Mouse (Mus musculus) intestine, embryonic 15.5 days (tissue): ENCODE data around the gene Zc3h10. TPM values are rescaled to one million over a fixed set of nuclear protein-coding genes. Genes with fewer than 3 reads are reported as not detected.
"Not testable (repeated sequence)": the region's sequence is repeated elsewhere in the genome, so short reads cannot be mapped to it uniquely, and the experiment has no call there.

Experiments
- ATAC-seq: fragments of 200-750 bp; cut with Nextera tagmentation; 2 replicates; pipeline ENCODE4 v1.8.0; 2017; ENCODE audit warnings: moderate TSS enrichment, moderate library complexity
- H3K27ac ChIP-seq: fragments of 300-500 bp; sonication (generic); 2 replicates; pipeline ENCODE4 v1.5.1; 2015; ENCODE audit warnings: mild to moderate bottlenecking, inconsistent platforms
- H3K27me3 ChIP-seq: fragments of 300-500 bp; sonication (generic); replicated peaks from 2 replicates; pipeline ENCODE4 v1.6.1; 2015; ENCODE audit warnings: inconsistent platforms
- H3K36me3 ChIP-seq: fragments of 300-500 bp; sonication (generic); 2 replicates; pipeline ENCODE4 v1.6.1; 2015; ENCODE audit warnings: inconsistent platforms
- H3K4me1 ChIP-seq: fragments of 300-500 bp; sonication (generic); replicated peaks from 2 replicates; pipeline ENCODE4 v1.6.1; 2015; ENCODE audit warnings: inconsistent platforms
- H3K4me2 ChIP-seq: fragments of 300-500 bp; sonication (generic); replicated peaks from 2 replicates; pipeline ENCODE4 v1.6.1; 2015; ENCODE audit warnings: mild to moderate bottlenecking, inconsistent platforms
- H3K4me3 ChIP-seq: fragments of 300-500 bp; sonication (generic); replicated peaks from 2 replicates; pipeline ENCODE4 v1.5.1; 2015; ENCODE audit warnings: inconsistent platforms
- H3K9ac ChIP-seq: fragments of 300-500 bp; sonication (generic); 2 replicates; pipeline ENCODE4 v1.6.1; 2015; ENCODE audit warnings: inconsistent platforms
- H3K9me3 ChIP-seq: fragments of 300-500 bp; sonication (generic); 2 replicates; pipeline ENCODE4 v1.6.1; 2016; ENCODE audit warnings: inconsistent platforms
- WGBS: fragments of 180-500 bp; shearing (Covaris S2); methylation state at CpG from one replicate; pipeline ENCODE4 v1.1.7; 2015; 5-methylcytosine and 5-hydroxymethylcytosine counted together
- polyA plus RNA-seq: library from polyadenylated mRNA; unstranded; fragments of >200 nt; fragmentation: Nextera tagmentation; extraction: Ambion mirVana; gene quantifications from 2 replicates; pipeline ENCODE4 v1.2.1, GENCODE M21; 2015

The Zc3h10 gene
- polyA plus RNA-seq, 1 experiment from 2014 or later: 15.2 TPM

DNA sequence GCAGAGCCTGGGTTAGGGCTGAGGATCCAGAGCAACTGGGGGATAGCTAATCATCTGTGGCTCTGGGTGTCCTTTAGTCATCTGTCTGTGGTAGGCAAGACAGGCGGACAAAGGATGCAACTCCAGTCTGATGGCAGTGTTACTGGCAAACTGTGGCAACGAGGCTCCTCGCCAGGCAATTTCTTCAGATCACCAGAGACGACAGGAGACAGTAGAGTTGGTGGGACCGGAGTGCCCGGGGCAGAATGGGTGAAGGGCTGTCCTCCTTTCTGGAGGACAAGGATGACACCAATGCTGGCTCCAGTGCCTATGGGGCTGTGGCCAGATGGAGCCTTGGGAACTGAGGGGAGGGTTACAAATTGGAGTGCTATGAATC is 2.1 kb upstream of the Zc3h10 start:
- not testable (repeated sequence) for H3K36me3 ChIP-seq, H3K4me1 ChIP-seq, H3K4me3 ChIP-seq, H3K27me3 ChIP-seq, H3K27ac ChIP-seq, H3K9me3 ChIP-seq, H3K9ac ChIP-seq, ATAC-seq
- 0 out of 2 replicates have a peak overlapping the region, but pooled peaks have one; percentile 67 for H3K4me2 ChIP-seq
- 62% methylated on average over 6 of the region's 6 CpGs for WGBS

DNA sequence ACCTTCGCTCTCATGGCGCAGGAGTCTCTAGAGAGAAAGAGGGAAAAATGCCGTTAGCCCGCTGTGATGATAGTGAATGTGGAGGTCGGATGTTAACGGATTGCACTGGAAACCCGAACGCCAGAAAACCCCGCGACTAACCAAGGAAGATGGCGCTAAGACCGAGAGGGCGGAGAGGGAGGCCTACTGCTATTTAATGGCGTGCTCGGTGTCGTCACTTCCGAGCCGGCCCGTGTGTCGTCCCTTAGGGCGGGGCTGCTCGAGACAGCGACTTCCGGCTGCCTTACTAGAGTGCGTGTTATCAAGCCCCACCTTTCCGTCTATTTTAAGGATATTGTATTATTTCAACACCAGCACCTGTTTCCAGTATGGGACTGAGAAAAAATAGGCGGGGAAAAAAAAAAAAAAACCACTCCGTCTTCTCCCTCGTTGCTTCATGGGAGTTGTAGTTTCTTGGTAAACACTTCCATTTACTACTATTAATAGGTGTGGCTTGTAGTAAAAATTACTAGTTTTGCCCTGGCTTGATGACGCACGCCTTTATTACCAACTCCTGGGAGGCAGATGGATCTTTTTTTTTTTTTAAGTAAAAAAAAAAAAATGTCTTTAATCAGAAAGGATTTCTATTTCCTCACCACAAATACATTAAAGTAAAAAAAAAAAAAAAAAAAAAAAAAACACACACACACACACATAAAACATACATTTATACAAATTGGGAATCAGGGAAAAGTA is 1.5 kb upstream of the Zc3h10 start, which contains the start of gene Rpl41:
TSS of gene Rpl41 (minus strand) at position 359 of the 735 bp plus-strand sequence.
- no peaks in the 10 kb centered on the region for H3K27me3 ChIP-seq
- WGBS: under 1% methylated on average over 31 of the region's 31 CpGs
- ATAC-seq: peak; percentile 91
- H3K27ac ChIP-seq: peak within 1 kb of the TSS; percentile 95
- H3K4me3 ChIP-seq: peak within 1 kb of the TSS; percentile 74
- H3K4me1 ChIP-seq: peaks cover 5% of the 10 kb centered on the region
- no peaks in the 10 kb centered on the region for H3K9me3 ChIP-seq
- H3K4me2 ChIP-seq: peak within 1 kb of the TSS; percentile 67
- peaks cover 12% of the 10 kb centered on the region for H3K36me3 ChIP-seq
- peak within 1 kb of the TSS; percentile 76 for H3K9ac ChIP-seq

DNA sequence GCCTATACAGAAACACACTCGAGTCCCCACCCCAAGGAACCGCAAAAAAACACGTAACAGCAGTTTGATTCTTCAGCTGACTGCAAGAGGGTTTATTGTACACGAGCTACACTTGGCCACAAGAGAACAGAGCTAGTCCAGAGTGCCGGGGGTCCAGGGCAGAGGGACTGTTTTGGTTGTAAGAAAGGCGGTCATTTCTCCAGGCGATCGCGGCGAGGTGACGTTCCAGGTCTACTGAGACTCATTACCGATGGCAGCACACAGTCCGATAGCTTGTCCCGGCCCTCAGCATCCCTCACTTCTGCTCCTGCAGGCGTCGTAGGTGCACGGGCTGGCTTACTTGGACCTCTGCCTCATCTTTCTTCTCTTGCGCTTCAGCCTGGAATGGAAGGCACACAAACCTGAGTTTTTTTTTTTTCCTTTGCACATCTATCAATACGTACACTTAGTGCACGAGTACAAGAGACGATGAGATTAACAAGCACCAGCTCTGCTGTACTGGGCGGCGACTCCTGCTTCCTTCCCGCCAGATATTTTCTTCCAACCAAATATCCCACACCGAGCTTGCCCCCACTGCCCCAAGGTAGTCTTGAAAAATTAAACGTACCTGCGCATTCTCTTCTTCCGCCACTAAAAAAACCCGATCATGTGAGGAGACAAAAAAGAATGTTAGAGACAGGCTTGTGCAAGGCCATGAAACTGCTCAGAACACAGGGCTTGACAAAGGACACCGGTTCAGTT is 647 bp upstream of the Zc3h10 start:
- not testable (repeated sequence) for H3K27me3 ChIP-seq, H3K4me1 ChIP-seq, ATAC-seq, H3K9me3 ChIP-seq
- H3K36me3 ChIP-seq: peaks cover 20% of the 10 kb centered on the region
- peak overlapping the region; percentile 95 for H3K27ac ChIP-seq
- 3% methylated on average over 30 of the region's 30 CpGs for WGBS
- H3K4me2 ChIP-seq: peak overlapping the region; percentile 67
- H3K9ac ChIP-seq: peak overlapping the region; percentile 76
- H3K4me3 ChIP-seq: peak overlapping the region; percentile 74

DNA sequence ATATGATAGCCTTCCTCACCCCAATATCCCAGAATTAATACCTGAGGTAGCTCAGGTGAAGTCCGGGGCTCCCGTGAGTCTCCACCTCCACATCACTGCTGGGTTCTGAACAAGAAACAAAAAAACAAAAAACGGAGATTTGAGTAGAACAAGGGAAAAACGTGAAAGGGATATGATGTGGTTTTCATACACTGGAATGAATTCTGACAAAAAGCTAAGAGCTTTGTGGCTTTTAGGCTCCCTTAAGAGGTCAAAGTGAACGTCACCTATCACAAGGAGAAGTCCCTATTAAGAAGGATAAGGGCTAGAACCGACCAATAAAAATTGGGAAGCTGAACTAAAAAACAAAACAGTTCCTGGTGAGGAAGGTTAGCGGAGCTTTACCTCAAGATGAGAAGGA is 787 bp downstream of the Zc3h10 start:
- WGBS: 14% methylated on average over 7 of the region's 7 CpGs
- H3K9me3 ChIP-seq: no peaks in the 10 kb centered on the region

DNA sequence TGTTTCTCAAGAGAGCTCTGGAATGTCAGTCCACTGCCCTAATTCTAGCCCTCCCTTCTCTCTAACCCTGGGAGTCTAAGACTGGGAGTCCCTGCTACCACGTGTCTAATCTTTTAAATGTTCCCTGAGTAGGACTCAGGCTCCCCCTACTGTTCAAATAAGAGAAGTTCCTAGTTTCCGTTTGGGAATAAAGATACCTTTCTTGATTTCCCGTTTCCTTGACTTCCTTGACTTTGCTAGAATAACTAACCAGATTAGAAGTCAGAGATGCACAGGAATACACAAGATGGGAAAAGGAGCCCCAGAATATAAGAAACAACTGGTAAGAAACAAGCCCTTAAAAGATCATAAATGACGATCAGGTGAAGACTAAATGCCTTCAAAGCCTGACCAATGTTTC is 1.2 kb downstream of the Zc3h10 start:
- peak overlapping the region; percentile 74 for H3K4me3 ChIP-seq
- ATAC-seq: no peak
- no peaks in the 10 kb centered on the region for H3K9me3 ChIP-seq
- H3K4me1 ChIP-seq: peaks cover 9% of the 10 kb centered on the region
- H3K4me2 ChIP-seq: peak overlapping the region; percentile 67
- WGBS: 7% methylated on average over 4 of the region's 4 CpGs
- no peaks in the 10 kb centered on the region for H3K27me3 ChIP-seq
- peak overlapping the region; percentile 95 for H3K27ac ChIP-seq
- H3K9ac ChIP-seq: peak overlapping the region; percentile 75
- peaks cover 23% of the 10 kb centered on the region for H3K36me3 ChIP-seq

More for the DNA sequence above, 787 bp downstream of the Zc3h10 start:
- no peaks in the 10 kb centered on the region for H3K27me3 ChIP-seq
- no peak for ATAC-seq
- peaks cover 9% of the 10 kb centered on the region for H3K4me1 ChIP-seq
- H3K9ac ChIP-seq: peak overlapping the region; percentile 75
- peak overlapping the region; percentile 95 for H3K27ac ChIP-seq
- H3K36me3 ChIP-seq: peaks cover 23% of the 10 kb centered on the region
- H3K4me2 ChIP-seq: peak overlapping the region; percentile 67
- H3K4me3 ChIP-seq: peak overlapping the region; percentile 74

DNA sequence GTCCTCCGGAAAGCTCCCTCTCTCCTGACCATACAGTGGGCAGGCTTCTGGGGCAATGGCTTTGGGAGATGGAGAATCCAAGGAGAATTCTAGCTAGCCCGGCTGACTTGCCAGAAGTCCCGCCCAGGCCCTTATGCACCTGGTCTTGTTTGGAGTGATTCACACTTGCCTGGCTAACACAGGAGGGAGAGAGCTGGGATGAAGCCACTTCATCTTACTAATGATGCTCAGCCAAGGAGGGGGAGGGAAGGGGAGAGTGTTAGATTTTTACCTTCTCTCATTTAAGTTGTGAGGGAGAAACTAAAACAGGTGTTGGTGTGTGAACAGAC is 2.0 kb downstream of the Zc3h10 start:
- peaks cover 23% of the 10 kb centered on the region for H3K36me3 ChIP-seq
- H3K4me2 ChIP-seq: no peak overlapping the region
- WGBS: 90% methylated on average over 3 of the region's 3 CpGs
- no peak overlapping the region for H3K4me3 ChIP-seq
- no peak for ATAC-seq
- H3K27ac ChIP-seq: no peak overlapping the region
- H3K27me3 ChIP-seq: no peaks in the 10 kb centered on the region
- no peaks in the 10 kb centered on the region for H3K9me3 ChIP-seq
- no peak overlapping the region for H3K9ac ChIP-seq
- H3K4me1 ChIP-seq: peaks cover 9% of the 10 kb centered on the region

DNA sequence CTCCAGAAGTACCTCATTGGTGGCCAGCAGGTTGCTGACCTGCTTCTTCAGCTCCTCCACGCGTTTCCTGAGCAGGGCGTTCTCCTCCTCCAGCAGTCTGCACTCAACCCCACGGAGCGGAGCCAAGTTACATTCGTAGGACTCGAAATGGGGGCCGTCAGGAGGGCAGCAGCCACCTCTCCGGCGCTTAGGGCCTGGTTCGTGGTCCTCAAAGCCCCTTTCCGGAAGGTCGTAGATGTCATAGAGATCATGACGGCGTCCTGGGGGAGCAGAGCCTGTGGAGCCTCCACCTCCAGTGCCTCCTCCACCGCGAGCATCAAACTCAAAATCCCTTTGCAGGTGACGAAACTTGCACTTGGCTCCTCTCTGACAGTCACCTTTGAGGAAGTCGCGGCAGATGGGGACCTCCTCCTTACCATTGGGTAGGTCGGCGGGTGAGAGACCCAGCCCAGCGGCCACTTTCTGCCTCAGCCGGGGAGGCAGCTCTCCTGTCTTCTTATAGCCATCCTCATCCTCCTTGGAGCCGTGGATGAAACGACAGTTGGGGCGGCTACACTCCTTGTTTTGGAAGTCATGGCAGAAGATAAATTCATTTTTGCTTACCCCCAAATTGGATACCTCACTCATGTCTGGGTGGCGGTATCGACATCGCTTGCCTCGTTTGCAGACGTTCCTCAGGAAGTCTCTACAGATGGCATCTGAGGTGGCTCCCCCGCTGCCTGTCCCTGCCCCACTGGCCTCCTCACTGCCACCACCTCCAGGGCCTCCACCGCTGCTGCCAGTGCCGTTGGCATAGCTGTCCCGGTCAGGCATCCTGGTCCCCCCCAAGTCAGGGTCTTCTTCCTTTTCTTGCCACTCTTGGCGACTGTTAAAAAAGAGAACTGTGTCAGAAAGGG is 2.7 kb downstream of the Zc3h10 start:
- H3K36me3 ChIP-seq: peaks cover 23% of the 10 kb centered on the region
- no peaks in the 10 kb centered on the region for H3K9me3 ChIP-seq
- peaks cover 9% of the 10 kb centered on the region for H3K4me1 ChIP-seq
- no peak overlapping the region for H3K27ac ChIP-seq
- ATAC-seq: no peak
- H3K4me3 ChIP-seq: no peak overlapping the region
- H3K4me2 ChIP-seq: no peak overlapping the region
- H3K27me3 ChIP-seq: no peaks in the 10 kb centered on the region
- H3K9ac ChIP-seq: no peak overlapping the region
- WGBS: 94% methylated on average over 37 of the region's 37 CpGs

DNA sequence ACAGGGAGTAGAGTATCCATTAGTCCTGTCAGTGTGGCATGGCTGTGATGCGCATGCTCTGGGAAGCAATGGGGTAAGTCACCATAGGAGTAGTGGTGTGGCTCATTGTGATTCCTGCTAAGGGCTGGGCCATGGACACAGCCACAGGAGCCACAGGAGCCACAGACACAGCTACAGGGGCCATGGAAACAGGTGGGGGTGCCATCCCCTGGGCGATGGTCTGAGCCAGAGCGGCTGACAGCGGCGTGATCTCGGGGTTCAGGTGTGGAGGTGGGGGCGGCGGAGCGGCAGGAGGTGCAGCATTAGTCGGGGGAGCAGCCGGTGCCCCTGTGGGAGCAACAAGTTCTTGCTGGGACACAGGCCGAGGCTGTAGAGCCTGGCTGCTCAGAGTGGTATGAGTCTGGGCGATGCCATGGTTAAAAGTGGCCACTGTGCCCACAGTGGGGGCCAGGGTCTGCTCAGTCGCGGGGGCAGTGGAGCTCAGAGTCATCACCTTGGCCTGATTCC is 3.4 kb downstream of the Zc3h10 start:
- no peak for ATAC-seq
- 95% methylated on average over 15 of the region's 15 CpGs for WGBS

DNA sequence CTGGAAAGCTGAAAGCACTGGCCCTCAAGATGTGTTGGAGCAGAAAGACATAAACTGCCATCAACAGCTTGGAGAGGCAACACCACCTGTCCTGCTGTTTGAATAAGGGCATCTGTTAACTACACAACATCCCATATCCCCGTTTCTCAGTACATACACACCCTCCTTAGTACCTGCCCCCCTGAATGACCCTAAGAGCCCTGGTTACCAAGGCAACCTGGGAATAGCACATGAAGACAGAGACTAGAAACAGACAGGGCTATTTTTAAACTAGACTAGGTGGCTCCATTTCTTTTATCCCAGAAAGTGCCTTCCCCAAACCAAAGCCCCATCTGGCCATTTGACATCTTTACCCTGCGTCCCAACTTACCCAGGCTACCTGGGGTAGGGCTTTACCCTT is 4.5 kb downstream of the Zc3h10 start:
- no peak overlapping the region for H3K4me2 ChIP-seq
- 0 out of 2 replicates have a peak overlapping the region, but pooled peaks have one; percentile 17 for H3K9ac ChIP-seq
- 49% methylated on average over 2 of the region's 2 CpGs for WGBS
- no peak for ATAC-seq
- H3K27ac ChIP-seq: no peak overlapping the region
- H3K4me3 ChIP-seq: no peak overlapping the region
- no peaks in the 10 kb centered on the region for H3K27me3 ChIP-seq
- H3K4me1 ChIP-seq: peaks cover 9% of the 10 kb centered on the region
- peaks cover 23% of the 10 kb centered on the region for H3K36me3 ChIP-seq
- H3K9me3 ChIP-seq: no peaks in the 10 kb centered on the region

More for the DNA sequence above, 3.4 kb downstream of the Zc3h10 start:
- Histone ChIP-seq H3K9me3 (no peaks in the 10 kb centered on the region), H3K9ac (no peak overlapping the region), H3K27me3 (no peaks in the 10 kb centered on the region), H3K4me3 (no peak overlapping the region), H3K36me3 (peaks cover 23% of the 10 kb centered on the region), H3K4me1 (peaks cover 9% of the 10 kb centered on the region), H3K27ac (no peak overlapping the region), H3K4me2 (no peak overlapping the region)

DNA sequence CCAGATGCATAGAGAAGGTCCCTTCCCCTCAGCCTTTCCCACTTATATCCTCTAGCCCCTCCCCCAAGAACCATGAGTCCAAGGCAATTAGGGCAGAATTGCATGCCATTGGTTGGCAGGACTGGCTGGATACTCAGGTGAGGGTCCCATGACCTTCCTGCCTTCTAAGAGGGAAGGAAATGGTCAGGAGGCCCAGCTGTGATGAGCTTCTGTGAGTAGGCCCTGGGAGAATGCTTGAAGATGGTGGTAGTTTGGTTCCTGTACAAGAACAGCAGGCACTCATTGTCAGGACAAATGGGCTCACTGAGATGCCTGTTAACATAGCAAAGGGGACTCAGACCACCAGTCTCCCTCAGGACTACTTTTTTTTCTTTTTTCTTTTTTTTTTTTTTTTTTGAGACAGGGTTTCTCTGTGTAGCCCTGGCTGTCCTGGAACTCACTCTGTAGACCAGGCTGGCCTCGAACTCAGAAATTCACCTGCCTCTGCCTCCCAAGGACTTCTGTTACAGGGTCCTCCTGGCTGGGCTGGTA is 9.2 kb downstream of the Zc3h10 start:
- H3K4me1 ChIP-seq: no peaks in the 10 kb centered on the region
- ATAC-seq: no peak
- no peaks in the 10 kb centered on the region for H3K9me3 ChIP-seq
- H3K36me3 ChIP-seq: 0 out of 2 replicates have a peak, but pooled peaks cover 4% of the 10 kb centered on the region
- no peak overlapping the region for H3K4me3 ChIP-seq
- H3K27ac ChIP-seq: no peak overlapping the region
- no peak overlapping the region for H3K9ac ChIP-seq
- H3K27me3 ChIP-seq: no peaks in the 10 kb centered on the region
- WGBS: 91% methylated on average over 1 of the region's 1 CpGs
- no peak overlapping the region for H3K4me2 ChIP-seq

DNA sequence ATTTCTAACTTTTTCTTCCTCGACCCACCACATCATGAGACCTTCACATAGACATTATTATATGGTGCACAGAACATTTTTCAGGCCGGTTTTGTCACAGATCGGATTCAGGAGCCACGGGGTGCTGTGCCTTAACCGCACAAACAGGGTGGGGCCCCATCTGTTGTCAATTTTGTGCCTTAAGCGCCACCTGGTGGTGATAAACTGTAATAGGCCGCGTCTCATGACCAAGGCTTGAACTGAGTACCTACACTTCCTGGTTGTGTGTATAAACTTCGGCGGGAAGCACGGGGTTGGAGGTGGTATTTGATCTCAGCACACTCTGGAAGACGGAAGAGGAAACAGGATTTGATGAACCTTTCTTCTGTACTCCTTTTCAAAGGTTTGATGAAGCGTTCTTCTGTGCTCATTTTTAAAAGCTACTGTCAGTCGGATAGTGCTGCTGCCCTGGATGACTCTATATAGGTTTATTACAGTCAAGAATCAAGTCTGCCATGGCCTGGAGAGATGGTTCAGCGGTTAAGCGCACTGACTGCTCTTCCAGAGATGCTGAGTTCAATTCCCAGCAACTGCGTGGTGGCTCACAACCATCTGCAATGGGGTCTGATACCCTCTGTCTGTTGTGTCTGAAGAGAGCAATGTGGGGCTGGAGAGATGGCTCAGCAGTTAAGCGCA is 11.2 kb downstream of the Zc3h10 start:
- Histone ChIP-seq H3K27ac (peak overlapping the region; percentile 2; the same call in 1 of the 2 replicates), H3K9ac (no peak overlapping the region), H3K36me3 (no peaks in the 10 kb centered on the region), H3K4me3 (0 out of 2 replicates have a peak overlapping the region, but pooled peaks have one; percentile 0), H3K9me3 (no peaks in the 10 kb centered on the region), H3K27me3 (no peaks in the 10 kb centered on the region), H3K4me1 (no peaks in the 10 kb centered on the region), H3K4me2 (peak overlapping the region; percentile 43)
- peak; percentile 95 for ATAC-seq
- WGBS: 14% methylated on average over 18 of the region's 18 CpGs
